Mouse (Mus musculus) kidney, embryonic 16.5 days (tissue): ENCODE results near the gene Eif4e3. TPM values are rescaled to one million over a fixed set of nuclear protein-coding genes. Genes with fewer than 3 reads are reported as not detected.

Experiments used
- ATAC-seq: fragments of 200-750 bp; cut with Nextera tagmentation; 2 replicates; pipeline ENCODE4 v1.8.0; 2017; ENCODE audit warnings: moderate TSS enrichment; ENCODE audit not compliant: low FRiP score, low TSS enrichment
- H3K27ac ChIP-seq: fragments of 300-500 bp; sonication (generic); 2 replicates; pipeline ENCODE4 v1.5.1; 2014; ENCODE audit warnings: low read length
- H3K27me3 ChIP-seq: fragments of 300-500 bp; sonication (generic); 2 replicates; pipeline ENCODE4 v1.6.1; 2014; ENCODE audit warnings: low read length, control low read depth, mixed read lengths; ENCODE audit not compliant: insufficient read depth
- H3K36me3 ChIP-seq: fragments of 300-500 bp; sonication (generic); 2 replicates; pipeline ENCODE4 v1.6.1; 2014; ENCODE audit warnings: low read length, control low read depth, mixed read lengths; ENCODE audit not compliant: insufficient read depth
- H3K4me1 ChIP-seq: fragments of 300-500 bp; sonication (generic); 2 replicates; pipeline ENCODE4 v1.6.1; 2014; ENCODE audit warnings: low read length, control low read depth, mixed read lengths; ENCODE audit not compliant: insufficient read depth
- H3K4me2 ChIP-seq: fragments of 300-500 bp; sonication (generic); replicated peaks from 2 replicates; pipeline ENCODE4 v1.6.1; 2014; ENCODE audit warnings: low read depth, low read length
- H3K4me3 ChIP-seq: fragments of 300-500 bp; sonication (generic); 2 replicates; pipeline ENCODE4 v1.5.1; 2014; ENCODE audit warnings: mild to moderate bottlenecking, low read length
- H3K9ac ChIP-seq: fragments of 300-500 bp; sonication (generic); replicated peaks from 2 replicates; pipeline ENCODE4 v1.6.1; 2014; ENCODE audit warnings: low read length
- H3K9me3 ChIP-seq: fragments of 300-500 bp; sonication (generic); 2 replicates; pipeline ENCODE4 v1.6.1; 2016; ENCODE audit warnings: low read length, control low read depth
- WGBS: fragments of 180-500 bp; shearing (Covaris S2); extraction: QIAGEN DNeasy Blood & Tissue Kit; methylation state at CpG from one replicate; pipeline ENCODE4 v1.1.7; 2014; 5-methylcytosine and 5-hydroxymethylcytosine counted together
- polyA plus RNA-seq: library from polyadenylated mRNA; unstranded; fragments of >200 nt; fragmentation: Nextera tagmentation; extraction: Ambion mirVana; gene quantifications from 2 replicates; pipeline ENCODE4 v1.2.1, GENCODE M21; 2015

Gene Eif4e3
- polyA plus RNA-seq, 1 experiment from 2014 or later = 18.5 TPM

DNA sequence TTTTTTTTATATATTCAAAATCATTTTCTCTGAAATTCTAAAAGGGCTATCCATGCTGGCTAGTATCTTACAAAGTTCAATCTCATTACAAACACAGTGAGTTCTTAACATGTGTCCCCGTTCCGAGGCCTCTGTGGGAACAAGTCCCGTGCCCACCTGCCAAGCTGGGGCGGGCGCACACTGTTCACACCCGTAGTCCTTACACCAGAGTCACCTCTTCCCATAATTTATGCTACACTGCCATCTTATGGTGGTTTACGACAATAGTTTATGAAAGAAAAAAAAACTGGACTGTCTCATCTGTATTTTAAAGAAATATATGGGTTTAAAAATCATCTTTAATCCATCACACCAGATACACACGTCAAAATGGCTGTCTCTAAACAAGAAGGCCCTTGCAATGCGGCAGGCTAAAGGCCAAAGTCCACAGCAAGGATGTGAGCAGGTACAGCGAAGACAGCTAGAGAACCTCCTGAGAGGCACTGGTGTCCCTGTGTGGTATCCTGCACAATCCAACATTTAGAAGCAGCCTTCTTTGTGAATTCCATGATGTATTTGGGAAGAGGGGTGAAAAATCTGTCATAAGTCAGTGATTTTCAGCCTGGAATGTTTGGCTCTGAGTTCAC is 66.3 kb downstream of the Eif4e3 start:
- 28% methylated on average over 10 of the region's 10 CpGs for WGBS
- peak; percentile 70; the same call in 1 of the 2 replicates for ATAC-seq
- H3K4me1 ChIP-seq = peaks cover 11% of the 10 kb centered on the region; the same call in 1 of the 2 replicates
- H3K9me3 ChIP-seq = no peaks in the 10 kb centered on the region
- no peak overlapping the region for H3K4me3 ChIP-seq
- H3K36me3 ChIP-seq = no peaks in the 10 kb centered on the region
- peak overlapping the region; percentile 34 for H3K4me2 ChIP-seq
- no peak overlapping the region for H3K9ac ChIP-seq
- H3K27me3 ChIP-seq = no peaks in the 10 kb centered on the region
- H3K27ac ChIP-seq = no peak overlapping the region

DNA sequence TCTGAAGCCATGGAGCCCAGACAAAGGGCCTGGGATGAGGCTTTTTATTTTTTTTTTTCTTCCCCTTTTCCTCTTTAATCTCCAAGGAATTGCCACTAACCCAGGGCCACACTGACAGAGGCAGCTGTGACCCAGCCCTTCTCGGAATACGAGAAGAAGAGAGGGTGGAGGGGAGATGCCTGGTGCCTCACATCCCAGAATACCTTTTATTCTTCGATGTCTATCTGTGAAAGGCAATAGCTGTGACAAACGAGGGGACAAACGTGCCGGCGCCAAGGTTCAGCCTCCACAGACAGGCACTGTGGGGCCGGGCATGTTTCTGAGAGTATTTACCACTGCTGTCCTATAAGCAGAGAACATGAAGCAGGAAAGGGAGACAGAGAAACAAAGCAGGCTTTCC is 66.9 kb downstream of the Eif4e3 start:
- WGBS = 17% methylated on average over 8 of the region's 8 CpGs

DNA sequence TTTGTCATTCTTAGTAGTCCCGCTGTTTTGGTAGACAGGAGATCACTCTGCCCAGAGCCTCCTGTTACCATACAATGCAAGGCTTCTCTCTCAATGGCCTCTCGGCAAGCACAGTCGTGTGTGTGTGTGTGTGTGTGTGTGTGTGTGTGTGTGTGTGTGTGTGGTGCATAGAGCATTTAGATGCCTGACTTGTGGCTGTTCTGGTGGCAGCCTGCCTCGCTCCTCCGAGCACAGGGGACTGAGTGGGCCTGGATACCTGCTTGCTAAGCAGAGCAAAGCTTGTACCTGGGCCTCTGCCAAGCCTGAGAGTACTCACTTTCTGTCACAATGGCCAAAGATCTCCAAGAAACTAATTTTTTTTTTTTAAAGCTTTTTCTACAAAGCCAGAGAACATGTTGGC is 67.3 kb downstream of the Eif4e3 start:
- peak; percentile 35; the same call in 1 of the 2 replicates for ATAC-seq
- H3K27ac ChIP-seq = no peak overlapping the region

More for the DNA sequence above, 66.9 kb downstream of the Eif4e3 start:
- Histone ChIP-seq H3K9ac (no peak overlapping the region; the same call in 1 of the 2 replicates), H3K36me3 (no peaks in the 10 kb centered on the region), H3K4me1 (peaks cover 11% of the 10 kb centered on the region; the same call in 1 of the 2 replicates), H3K9me3 (no peaks in the 10 kb centered on the region), H3K4me3 (no peak overlapping the region), H3K4me2 (peak overlapping the region; percentile 9; the same call in 1 of the 2 replicates), H3K27ac (no peak overlapping the region), H3K27me3 (no peaks in the 10 kb centered on the region)
- no peak for ATAC-seq

DNA sequence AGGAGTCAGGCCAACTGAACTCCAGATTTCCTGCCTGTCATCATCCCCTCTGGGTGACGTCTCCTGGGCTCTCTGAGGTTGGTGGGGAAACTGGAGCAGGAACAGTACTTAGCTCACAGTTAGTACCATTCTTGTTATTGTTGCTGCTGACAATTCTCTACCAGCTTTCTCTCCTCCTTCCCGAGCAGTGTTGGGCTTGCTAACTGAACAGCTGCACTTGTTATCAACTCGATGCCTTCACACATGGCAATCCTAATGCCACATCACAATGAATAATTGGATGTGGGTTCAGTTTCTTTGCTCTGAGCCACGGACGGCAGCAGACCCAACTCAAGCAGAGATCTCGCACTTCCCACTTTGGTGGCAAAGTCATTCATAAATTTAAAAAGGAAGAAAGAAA is 89.5 kb downstream of the Eif4e3 start:
- ATAC-seq = no peak
- H3K27me3 ChIP-seq = no peaks in the 10 kb centered on the region
- no peaks in the 10 kb centered on the region for H3K4me1 ChIP-seq
- no peak overlapping the region for H3K27ac ChIP-seq
- no peaks in the 10 kb centered on the region for H3K36me3 ChIP-seq
- no peaks in the 10 kb centered on the region for H3K9me3 ChIP-seq
- H3K4me2 ChIP-seq = no peak overlapping the region
- no peak overlapping the region for H3K4me3 ChIP-seq
- WGBS = 58% methylated on average over 6 of the region's 6 CpGs
- H3K9ac ChIP-seq = no peak overlapping the region

More for the DNA sequence above, 67.3 kb downstream of the Eif4e3 start:
- H3K36me3 ChIP-seq = no peaks in the 10 kb centered on the region
- no peak overlapping the region for H3K9ac ChIP-seq
- H3K9me3 ChIP-seq = no peaks in the 10 kb centered on the region
- H3K4me1 ChIP-seq = peaks cover 11% of the 10 kb centered on the region; the same call in 1 of the 2 replicates
- H3K27me3 ChIP-seq = no peaks in the 10 kb centered on the region
- no peak overlapping the region for H3K4me3 ChIP-seq
- WGBS = 58% methylated on average over 5 of the region's 5 CpGs
- H3K4me2 ChIP-seq = no peak overlapping the region

DNA sequence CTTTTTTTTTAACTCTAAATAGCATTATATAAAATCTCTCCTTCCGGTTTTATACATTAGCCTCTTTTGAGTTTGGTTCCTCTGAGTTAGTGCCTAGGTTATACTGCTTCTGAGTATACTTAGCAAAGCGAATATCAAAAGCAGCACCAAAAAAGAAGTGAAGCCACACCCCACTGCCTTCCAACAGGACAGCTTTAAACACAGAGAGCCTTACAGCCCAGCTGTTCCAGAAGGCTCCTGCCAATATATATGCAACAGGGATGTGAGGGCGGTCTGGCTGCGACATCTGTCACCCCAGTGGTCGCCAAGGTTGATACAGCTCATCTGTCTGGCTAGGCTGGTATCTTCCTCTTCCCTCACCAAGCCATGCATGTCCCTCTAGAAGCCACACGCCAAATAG is 90.9 kb downstream of the Eif4e3 start:
- no peak overlapping the region for H3K9ac ChIP-seq
- no peaks in the 10 kb centered on the region for H3K4me1 ChIP-seq
- no peaks in the 10 kb centered on the region for H3K9me3 ChIP-seq
- H3K27ac ChIP-seq = no peak overlapping the region
- no peaks in the 10 kb centered on the region for H3K27me3 ChIP-seq
- H3K36me3 ChIP-seq = no peaks in the 10 kb centered on the region
- ATAC-seq = no peak
- 84% methylated on average over 6 of the region's 6 CpGs for WGBS
- no peak overlapping the region for H3K4me2 ChIP-seq
- H3K4me3 ChIP-seq = no peak overlapping the region

Other genes starting within 250 kb of the Eif4e3 start
- gene Foxp1, start 144.1 kb downstream of the Eif4e3 start, polyA plus RNA-seq = 36.4 and 37.2 TPM in 2 replicates
- gene Gm20696, start within 50 bp of the Eif4e3 start, polyA plus RNA-seq = 1.7 and 2.1 TPM in 2 replicates
- gene Gpr27, start 25.9 kb upstream of the Eif4e3 start, polyA plus RNA-seq = 1.6 and 1.8 TPM in 2 replicates
- gene Prok2, start 59.6 kb upstream of the Eif4e3 start, polyA plus RNA-seq = 0.17 TPM in 1 of 2 replicates, not detected in the other